Mouse (Mus musculus) forelimb bud, embryonic 11.5 days (tissue): ENCODE measurements at regions not wholly inside any gene's neighbourhood (a gene's known extent, or its start where the extent isn't known, plus 50 kb on each side); places are given as distances from the start of the nearest gene placed in this dataset.

Source experiments
- DNase-seq: peaks from one replicate; pipeline ENCODE4 v3.0.0-alpha.2; 2012; ENCODE audit warnings: low read depth, low spot score

DNA sequence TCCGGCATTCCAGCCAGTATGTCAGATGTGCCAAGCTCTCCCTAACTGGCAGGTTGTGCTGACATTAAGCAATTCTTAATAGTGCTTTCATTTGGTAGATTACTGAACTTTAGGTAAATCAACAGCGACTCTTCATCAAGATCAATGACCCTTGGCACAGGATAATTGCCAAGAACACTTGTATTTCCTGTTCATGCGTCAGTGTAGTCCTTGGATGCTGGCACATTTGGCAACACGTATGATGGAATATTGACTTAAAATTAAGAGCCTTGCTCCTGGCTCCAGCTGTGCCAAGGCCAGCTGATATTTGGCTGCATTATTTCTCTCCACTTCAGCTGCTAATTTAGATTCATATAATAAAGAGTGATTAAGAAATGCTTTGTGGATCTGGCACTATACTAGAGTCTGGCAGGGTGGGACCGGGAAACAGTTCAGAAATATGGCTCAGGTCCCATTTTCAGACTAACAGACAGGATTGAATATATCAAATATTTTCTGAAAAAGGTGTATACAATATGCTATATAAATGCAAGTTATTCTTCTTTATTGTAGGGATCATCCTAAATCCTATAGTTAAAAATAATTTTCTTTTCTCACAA, 365.5 kb downstream of the Mllt3 start:
- DNase-seq, result no peak

DNA sequence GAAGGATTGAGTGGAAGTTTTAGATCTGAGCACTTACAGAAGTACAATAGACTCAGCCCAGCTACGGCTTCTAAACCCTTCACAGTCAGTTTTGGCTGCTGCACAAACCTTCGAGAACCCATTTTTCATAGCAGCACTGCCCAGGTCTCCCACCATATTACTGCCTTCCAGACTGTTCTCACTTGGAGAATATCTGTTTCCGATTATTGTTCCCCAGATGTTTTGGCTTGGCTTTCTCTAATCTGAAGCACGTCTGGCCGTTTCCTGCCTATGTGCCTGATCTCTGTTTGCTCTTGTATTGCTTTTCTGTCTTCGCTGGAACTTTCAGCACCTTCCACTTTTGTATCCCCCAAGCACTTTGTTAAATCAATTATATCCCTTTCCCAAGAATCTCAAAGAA, 368.0 kb downstream of the Mllt3 start:
- peak; percentile 76 for DNase-seq

DNA sequence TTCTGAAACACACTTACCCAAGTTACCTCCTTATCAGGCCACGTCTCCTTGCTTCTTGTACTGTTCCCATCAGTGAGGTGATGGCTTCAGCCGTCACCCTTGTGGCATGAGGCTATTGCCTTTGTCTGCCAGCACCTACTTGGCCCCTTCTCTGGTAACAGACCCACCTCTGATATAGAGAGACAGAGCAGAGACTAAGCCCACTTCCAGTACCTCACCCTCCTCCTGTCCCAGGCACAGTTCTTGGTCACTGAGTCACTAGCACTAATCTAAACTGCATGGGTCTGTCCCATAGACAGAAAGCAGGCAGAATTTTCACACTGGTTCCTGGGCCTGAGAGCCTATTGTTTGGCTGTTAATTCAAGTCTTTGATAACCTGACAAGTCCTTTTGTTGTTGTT, 370.3 kb downstream of the Mllt3 start:
- no peak for DNase-seq

DNA sequence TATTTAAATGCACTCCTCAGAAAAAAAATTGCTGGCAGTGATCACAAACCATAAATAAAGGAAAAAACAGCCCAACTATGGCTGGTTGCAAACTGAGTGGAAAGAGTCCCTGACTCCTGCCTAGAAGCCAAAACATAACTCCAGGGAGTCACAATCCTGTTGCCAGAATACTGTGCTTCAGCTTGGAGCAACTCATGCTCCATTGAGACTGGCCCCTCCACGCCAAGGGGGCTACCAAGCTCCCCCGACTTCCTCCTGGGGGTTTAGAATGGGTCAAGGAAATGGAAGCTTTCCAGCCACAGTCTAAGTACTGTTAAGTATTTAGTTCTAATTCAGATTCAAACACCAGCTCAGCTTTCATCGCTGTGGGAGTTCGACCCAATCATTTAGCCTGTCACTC, 374.8 kb downstream of the Mllt3 start:
- no peak for DNase-seq

DNA sequence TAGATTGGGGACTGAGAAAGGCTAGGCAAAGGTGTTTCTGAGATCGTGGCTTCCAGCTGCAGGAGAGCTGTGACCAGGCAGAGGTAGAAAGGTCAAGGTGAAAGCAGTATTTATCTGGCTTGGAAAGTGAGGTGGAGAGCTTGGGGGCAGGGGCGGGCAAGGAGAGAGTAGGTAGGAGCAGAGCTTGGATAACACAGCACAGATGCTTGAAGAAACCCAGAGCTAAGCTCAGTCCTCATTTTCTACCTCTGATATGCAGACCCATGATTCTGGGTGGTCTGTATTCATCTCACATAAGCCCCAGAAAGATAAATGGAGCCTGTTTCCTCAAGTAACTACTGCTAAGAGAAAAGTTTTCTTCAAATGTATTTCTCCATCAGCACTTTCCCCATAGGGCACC, 375.3 kb downstream of the Mllt3 start:
- DNase-seq, result no peak

DNA sequence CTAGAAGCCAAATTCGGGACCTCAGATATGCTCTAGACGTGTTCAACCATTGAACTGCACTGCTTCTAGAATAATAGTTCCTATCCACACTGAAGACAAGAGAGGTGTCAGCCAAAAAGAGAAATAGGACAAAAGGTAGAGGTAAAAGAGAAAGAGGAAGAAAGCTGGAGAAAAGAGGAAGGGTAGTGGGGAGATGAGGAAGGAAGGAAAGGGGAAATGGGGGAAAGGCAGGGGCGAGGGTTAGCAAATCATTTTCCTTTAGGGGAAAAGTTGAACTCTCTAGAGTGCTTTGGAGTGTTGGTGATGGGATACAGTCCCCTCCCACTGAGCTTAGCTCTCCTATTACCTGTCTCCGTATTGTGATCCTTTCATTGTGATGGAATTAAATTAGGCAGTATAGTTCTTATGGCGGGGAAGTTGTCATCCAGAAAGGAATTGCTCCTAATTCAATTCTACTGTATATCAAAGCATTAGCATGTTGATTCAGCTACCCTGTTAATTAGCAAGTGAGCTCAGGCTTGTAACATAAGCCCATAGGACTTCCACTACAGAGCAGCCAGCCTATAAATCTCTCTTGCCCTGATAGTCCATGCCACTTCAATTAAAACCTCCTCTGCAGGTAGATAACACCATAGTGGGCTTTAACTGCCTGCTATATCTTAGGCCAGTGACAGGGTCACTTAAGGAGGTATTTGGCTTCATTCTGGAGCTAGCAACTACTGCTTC, 379.6 kb downstream of the Mllt3 start:
- no peak for DNase-seq

DNA sequence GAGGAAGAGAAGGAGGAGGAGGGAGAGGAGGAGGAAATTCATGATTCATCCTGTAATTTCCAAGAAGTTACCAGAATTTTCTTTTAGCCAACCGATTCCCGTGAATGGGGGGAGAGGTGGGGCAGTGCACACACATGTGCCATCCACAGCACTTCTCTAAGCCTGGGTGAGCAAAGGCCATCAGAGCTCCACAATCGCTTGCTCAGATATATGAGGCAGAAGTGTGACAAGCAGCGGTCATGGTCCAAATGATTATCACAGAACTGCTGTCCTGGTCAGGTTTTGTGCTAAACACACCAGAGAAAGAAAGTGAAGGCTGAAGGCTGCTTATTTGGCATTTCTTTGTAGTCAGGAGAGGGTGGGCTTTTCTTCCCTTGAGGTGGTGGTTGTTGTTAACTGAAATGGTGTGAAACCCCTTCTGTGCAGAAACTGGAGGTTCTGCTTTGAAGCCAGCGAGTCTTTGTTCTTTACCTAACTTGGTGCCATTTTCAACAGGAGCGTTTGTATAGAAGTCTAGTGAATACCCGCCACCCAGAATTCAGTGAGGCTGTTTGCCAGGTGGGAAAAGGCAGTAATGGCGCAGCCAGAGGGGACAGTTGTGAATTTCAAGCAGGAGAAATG, 380.7 kb downstream of the Mllt3 start:
- DNase-seq, result no peak

DNA sequence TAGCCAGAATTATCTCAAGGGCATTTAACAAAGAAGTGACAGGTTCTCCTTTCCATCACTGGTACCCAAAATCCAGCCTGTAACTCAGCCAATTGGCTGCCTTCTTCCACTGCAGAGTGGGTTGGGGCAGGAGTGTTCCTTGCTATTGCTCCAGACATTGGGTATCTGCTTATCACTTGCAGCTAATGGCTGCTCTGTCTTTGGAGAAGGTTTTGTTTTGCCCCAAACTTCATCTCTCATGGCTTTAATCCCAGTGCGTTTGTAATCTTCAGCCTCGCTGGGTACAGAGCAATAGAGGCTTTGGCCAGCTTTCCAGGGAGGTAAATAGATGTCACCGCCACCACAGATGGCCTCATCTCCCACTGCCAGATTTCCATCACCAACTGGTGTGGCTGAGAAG, 381.9 kb downstream of the Mllt3 start:
- no peak for DNase-seq

DNA sequence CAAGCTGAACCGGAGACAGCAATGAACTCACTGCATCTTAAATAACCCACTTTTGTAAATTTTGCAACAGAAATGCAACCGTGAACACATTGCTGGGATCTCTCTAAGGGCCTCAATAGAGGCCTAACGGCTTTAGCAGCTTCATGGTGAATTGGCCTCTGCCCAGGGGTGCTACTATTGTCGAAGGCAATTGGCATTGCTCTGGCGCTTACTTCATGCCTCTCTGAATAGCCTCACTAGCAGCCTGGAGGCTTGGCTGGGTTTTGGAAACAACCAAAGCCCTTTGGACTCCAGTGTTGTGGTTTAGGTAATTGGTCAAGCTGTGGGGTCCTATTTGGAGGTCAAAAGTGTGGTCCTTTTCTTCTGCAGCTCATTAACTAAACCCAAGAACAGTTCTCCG, 382.3 kb downstream of the Mllt3 start:
- no peak for DNase-seq

DNA sequence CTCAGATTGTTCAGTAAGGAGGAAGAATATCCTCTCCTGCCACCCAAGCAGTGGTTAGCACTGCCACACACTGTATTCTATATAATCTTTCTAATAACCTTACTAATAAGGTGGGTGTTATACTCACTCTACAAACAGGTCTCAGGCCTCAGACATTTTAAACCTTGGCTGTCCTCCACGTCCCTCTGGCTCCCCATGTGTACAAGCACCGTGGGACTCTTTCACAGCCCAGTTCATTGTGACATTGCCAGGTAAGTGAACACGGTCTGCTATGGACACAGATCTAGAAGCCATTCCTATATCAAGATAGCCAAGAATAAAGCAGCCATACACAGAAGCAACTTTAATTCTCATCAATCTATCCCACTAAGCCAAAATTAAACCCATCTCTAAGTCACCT, 382.8 kb downstream of the Mllt3 start:
- DNase-seq, result no peak

DNA sequence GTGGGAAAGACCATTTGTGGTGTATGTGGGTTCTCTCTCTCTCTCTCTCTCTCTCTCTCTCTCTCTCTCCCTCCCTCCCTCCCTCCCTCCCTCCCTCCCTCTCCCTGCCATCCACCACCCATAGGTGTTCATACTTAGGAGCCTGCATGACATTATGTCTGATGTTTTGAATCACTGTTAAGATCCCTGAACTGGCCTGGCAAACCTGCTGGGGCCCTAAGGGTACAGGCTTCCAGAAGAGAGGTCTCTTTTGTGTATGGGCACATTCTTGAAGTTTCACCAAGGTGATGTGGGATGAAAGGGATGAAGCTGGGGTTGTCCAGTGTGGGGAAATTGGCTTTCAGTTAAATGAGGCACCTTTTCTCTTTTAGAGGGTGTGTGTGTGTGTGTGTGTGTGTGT, 384.2 kb downstream of the Mllt3 start:
- no peak for DNase-seq

DNA sequence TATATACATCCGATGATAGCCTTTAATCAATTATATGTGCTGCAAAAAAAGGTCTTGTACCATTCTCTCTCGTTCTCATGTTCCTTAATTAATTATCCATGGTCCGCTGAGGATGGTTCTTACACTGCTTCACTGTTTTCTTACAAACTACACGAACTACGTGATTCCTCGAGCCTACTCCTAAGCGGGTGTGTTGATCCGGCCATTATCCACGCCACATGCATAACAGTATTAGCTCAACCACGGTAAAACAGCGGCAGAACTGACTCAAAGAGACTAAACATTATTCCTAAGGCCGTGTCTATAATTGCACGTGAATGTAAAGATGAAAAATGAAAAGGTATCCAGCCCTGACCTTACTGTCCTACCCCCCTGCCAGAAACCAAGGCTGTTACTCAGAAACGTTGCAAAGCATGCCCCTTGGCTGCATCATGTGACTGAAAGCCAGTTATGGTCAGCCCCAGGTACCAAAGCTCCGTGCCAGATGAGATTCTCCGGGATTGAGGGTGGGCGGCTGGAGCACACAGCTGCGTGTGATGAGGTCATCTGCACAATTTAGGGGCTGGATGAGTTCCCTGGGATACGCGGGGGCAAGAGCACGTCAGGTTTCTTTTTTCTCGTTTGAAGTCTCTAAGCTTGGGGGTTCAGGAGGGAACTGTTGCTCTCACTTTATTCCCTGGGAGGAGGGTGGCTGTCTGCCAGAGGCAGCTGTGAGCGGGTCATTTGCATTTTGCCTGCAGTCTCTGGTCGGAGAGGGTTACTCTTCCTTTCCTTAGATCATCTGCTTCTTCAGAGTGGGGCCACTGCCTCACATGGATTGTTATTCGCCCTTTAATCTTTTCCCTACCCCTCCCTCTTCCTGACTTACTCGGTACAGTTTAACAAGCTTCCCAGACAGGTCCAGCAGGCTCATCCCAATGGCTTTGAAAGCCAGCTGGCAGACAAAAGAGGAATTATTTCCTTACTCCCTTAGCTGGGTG, 384.9 kb downstream of the Mllt3 start:
- peak; percentile 63 for DNase-seq

DNA sequence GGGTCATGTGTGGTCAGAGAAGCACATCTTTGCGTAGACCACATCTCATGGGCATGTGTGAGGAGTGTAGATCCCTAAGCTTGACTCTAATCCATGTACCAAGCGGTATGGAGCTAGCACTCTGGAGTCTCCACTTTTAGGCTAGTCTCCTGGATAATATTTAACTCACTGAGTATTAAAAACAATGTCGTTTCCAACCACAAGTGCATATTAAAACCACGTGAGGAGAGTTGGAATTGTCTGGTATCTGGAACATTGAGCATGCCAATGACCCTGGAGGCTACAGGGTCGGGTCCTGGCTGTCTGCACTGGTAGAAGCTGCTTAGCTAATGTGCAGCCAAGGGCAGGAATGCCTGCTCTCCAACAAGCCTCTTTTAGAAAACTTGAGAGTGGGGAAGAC, 391.2 kb downstream of the Mllt3 start:
- DNase-seq, result no peak

DNA sequence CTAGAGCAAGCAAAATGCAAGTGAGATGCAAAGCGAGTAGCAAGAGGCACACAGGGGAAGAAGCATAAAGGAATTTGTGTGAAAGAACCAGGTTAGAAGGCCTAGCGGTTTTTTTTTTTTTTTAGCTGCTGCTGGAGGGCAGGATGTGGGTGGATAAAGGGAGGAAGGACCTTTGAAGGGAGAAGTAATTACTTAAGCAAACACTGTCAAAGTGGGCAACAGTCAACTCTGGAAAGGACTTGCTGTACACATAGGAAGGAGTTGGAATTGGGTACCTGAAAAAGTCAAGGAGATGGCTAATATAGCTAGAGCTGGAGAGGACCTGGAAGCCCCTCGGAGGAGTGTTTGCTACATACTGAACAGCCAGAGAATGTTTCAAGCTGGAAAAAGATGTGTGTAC, 391.6 kb downstream of the Mllt3 start:
- DNase-seq, result no peak

DNA sequence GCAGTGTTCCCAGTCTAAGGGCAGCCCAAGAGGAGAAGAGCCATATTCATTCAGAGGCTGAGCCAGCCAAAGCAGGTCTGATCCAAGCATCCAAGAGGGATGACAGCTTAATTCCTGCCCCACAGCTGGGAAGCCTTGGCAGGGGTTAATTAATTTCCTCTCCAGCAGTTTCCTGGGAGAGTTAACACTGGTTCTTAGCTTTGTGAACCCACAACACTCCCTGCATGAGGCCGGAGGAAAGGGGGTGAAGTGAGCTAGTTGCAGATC, 394.9 kb downstream of the Mllt3 start:
- DNase-seq, result no peak

DNA sequence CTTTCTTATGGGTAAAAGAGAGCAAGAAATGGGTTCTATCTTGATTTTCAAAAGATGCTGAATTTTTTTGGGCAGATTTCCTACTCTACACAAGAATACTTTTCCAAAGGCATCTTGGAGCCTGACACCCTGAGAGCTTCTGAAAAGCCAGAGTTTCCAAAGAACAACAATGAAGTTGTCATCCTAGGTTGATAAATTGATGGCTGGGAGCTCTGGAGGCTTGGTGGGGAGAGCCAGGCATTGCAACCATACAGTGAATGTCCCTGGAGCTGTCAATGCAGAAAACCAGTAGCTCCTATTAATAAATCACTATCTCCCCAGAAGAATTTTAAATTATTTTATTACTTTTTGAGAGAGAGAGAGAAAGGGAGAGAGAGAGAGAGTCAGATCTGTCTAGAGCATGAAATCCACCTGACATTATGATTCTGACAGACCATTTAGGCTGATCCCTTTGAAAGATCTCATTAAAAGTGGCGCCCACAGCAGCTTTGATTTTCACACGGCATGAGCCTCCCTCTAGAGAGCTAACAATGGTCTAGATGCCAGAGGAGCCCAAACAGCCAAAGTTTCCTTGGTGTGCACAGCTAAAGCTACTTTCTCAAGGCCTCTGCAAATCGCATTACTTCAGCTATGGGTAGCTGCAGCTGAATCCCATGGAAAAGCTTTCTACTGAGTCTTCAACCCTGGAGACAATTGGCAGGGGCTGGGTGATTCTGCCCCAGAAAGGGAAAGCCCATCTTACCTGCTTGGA, 395.4 kb downstream of the Mllt3 start:
- DNase-seq, result no peak

DNA sequence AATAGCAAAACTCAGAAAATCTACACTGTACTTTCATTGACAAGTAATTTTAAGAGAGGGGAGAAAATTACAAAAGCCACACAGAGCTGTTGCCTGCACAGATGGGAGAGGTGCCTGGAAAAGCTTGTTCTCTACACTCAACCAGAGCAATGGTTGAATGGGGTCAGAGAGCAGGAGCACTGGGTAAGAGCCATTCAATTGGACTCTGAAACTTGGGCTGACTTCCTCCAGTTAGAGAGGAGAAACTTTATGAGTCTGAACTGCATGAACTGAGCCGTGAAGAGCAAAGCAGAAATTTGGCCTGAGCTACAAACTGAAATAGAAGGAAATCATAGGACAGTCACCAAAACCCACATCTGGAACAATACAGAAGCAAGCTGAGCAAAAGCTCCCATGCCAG, 380.8 kb upstream of the Slc24a2 start:
- DNase-seq, result no peak

DNA sequence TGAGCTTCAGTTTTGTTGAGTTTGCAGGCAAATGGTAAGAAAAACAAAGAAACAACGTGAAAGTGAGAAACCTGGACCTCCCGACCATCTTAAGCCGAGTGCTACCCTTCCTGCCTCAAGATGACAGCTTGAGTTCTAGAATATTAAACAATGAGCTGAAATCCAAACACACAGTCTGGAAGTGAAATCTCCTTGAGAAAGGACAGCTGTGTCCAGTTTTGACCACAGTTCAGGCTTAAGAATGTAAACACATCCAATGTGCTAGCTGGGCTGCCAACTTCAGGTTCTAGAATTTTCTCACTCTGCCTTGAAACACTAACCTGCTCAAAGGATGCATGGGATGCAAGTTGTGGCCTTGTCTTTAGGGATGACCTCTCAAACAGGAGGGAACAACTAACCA, 363.4 kb upstream of the Slc24a2 start:
- DNase-seq, result no peak

DNA sequence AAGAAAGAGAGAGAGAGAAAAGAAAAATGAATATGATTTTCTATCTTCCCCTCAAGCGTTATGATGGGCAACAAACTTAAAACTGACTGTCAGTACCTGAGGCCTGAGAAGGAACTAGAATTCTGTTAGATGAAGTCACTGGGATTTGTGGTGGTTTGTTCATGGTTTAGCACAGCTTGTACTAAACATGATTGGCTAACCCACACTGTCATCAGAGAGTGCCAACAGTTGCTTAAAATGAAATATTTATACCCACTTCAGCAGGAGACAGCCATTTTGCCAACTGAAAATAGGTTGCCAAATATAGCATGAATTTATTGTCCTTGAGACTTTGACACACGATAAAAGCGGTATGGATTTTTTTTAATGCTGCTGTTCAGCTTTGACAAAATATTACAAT, 360.5 kb upstream of the Slc24a2 start:
- no peak for DNase-seq

DNA sequence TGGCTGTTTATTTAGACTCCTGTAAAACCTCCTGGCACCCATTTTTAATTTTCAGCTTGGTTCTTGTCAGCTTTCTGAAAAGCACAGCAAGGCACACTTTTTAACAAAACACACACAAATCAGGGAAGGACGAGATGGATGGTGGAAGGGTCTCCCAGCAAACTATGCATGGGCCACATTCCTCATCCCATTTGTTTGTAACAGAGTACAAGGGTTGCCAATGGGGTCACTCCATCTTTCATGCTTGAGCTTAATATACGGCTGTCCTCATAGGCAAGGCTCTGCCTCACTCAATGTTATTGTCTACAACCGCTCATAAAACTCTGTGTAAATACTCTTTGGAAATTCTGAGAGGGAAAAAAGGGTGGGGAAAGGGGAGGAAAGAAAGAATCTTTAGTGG, 347.9 kb upstream of the Slc24a2 start:
- DNase-seq, result no peak

DNA sequence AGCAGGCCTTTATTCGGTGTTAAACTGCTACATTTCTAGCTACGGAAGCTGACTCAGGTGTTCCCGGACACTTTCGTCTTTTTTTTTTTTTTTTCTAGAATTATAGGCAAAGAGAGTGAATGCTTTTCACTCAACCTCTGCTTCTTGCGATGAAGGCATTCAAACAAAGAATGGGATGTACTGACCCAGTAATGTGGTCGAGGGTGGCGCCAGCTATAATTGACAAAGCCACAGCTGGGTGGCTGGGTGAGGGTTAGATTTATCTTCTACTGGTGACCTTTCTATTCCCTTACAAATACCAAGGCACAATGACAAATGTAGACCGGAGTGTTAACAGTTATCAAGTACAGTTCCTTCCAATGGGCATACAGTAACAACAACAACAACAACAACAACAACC, 340.7 kb upstream of the Slc24a2 start:
- DNase-seq, result no peak

DNA sequence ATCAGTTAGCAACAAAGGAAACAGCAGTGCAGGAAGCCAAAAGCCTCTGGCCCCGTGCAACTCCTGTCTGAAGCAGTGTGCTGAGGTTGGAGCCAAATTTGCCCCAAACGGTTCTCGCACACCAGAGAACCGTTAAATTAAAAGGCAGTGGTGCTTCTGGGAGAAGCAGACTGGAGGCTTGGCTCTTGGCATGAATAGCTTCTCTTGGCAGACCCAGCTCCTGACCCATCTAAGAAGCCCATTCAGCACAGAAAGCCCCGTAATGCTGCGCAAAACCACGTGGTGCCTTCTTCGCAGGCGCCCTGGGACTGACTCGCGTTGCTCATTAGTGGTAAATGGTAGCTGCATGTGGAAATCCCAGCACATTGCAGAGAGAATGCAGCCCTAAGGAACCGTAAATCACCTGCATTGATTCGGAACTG, 340.2 kb upstream of the Slc24a2 start:
- peak; percentile 37 for DNase-seq
